Mouse (Mus musculus) midbrain, embryonic 16.5 days (tissue): ENCODE results near the gene Src. TPM values are rescaled to one million over a fixed set of nuclear protein-coding genes. Genes with fewer than 3 reads are reported as not detected.
"Not testable (repeated sequence)": the region's sequence is repeated elsewhere in the genome, so short reads cannot be mapped to it uniquely, and the experiment has no call there.

Experiments
- ATAC-seq: fragments of 200-750 bp; cut with Nextera tagmentation; 2 replicates; pipeline ENCODE4 v1.8.0; 2017; ENCODE audit warnings: moderate TSS enrichment
- H3K27ac ChIP-seq: fragments of 300-500 bp; sonication (generic); 2 replicates; pipeline ENCODE4 v1.5.1; 2014; ENCODE audit warnings: mild to moderate bottlenecking, low read length, mixed read lengths
- H3K27me3 ChIP-seq: fragments of 300-500 bp; sonication (generic); 2 replicates; pipeline ENCODE4 v1.6.1; 2014; ENCODE audit warnings: low read depth, low read length, mixed read lengths; ENCODE audit not compliant: control insufficient read depth, insufficient read depth
- H3K36me3 ChIP-seq: fragments of 300-500 bp; sonication (generic); 2 replicates; pipeline ENCODE4 v1.6.1; 2014; ENCODE audit warnings: mild to moderate bottlenecking, low read length, moderate library complexity, mixed read lengths; ENCODE audit not compliant: control insufficient read depth, insufficient read depth
- H3K4me1 ChIP-seq: fragments of 300-500 bp; sonication (generic); 2 replicates; pipeline ENCODE4 v1.6.1; 2014; ENCODE audit warnings: mild to moderate bottlenecking, low read length, mixed read lengths; ENCODE audit not compliant: control insufficient read depth, insufficient read depth
- H3K4me2 ChIP-seq: fragments of 300-500 bp; sonication (generic); 2 replicates; pipeline ENCODE4 v1.6.1; 2014; ENCODE audit warnings: mild to moderate bottlenecking, low read length, mixed read lengths
- H3K4me3 ChIP-seq: fragments of 300-500 bp; sonication (generic); 2 replicates; pipeline ENCODE4 v1.5.1; 2014; ENCODE audit warnings: low read depth, mild to moderate bottlenecking, low read length, moderate library complexity, mixed read lengths
- H3K9ac ChIP-seq: fragments of 300-500 bp; sonication (generic); 2 replicates; pipeline ENCODE4 v1.6.1; 2014; ENCODE audit warnings: low read depth, low read length, mixed read lengths
- H3K9me3 ChIP-seq: fragments of 300-500 bp; sonication (generic); replicated peaks from 2 replicates; pipeline ENCODE4 v1.6.1; 2014; ENCODE audit warnings: mild to moderate bottlenecking, low read length, mixed read lengths; ENCODE audit not compliant: control insufficient read depth, poor library complexity, severe bottlenecking
- WGBS: fragments of 180-500 bp; shearing (Covaris S2); extraction: QIAGEN DNeasy Blood & Tissue Kit; methylation state at CpG from one replicate; pipeline ENCODE4 v1.1.7; 2014; 5-methylcytosine and 5-hydroxymethylcytosine counted together
- polyA plus RNA-seq: library from polyadenylated mRNA; unstranded; fragments of >200 nt; fragmentation: Nextera tagmentation; extraction: Ambion mirVana; gene quantifications from 2 replicates; pipeline ENCODE4 v1.2.1, GENCODE M21; 2015

The Src gene
- polyA plus RNA-seq, 1 experiment from 2014 or later: 32.5 TPM

GRCm38 (mm10) chr2:157474269-157474729, 56.1 kb downstream of the Src start:
- Histone ChIP-seq H3K27ac (peak overlapping the region; percentile 93), H3K4me3 (no peak overlapping the region), H3K4me2 (no peak overlapping the region), H3K36me3 (peaks cover 3% of the 10 kb centered on the region; the same call in 1 of the 2 replicates), H3K9me3 (no peaks in the 10 kb centered on the region), H3K4me1 (peaks cover 43% of the 10 kb centered on the region), H3K27me3 (no peaks in the 10 kb centered on the region), H3K9ac (peak overlapping the region; percentile 50)
- 5% methylated on average over 6 of the region's 6 CpGs for WGBS
- ATAC-seq: 0 out of 2 replicates have a peak, but pooled peaks have one; percentile 9

GRCm38 (mm10) chr2:157475437-157476379, 57.5 kb downstream of the Src start:
- Histone ChIP-seq H3K9ac (peak overlapping the region; percentile 57), H3K27ac (peak overlapping the region; percentile 93), H3K27me3 (no peaks in the 10 kb centered on the region), H3K4me1 (peaks cover 53% of the 10 kb centered on the region), H3K4me2 (no peak overlapping the region), H3K36me3 (no peaks in the 10 kb centered on the region), H3K4me3 (no peak overlapping the region), H3K9me3 (no peaks in the 10 kb centered on the region)
- ATAC-seq: peak; percentile 55
- 10% methylated on average over 13 of the region's 13 CpGs for WGBS

GRCm38 (mm10) chr2:157478651-157479050, 60.4 kb downstream of the Src start:
- Histone ChIP-seq H3K9me3 (no peaks in the 10 kb centered on the region), H3K27ac (peak overlapping the region; percentile 53), H3K9ac (0 out of 2 replicates have a peak overlapping the region, but pooled peaks have one; percentile 10), H3K4me1 (peaks cover 72% of the 10 kb centered on the region), H3K4me3 (no peak overlapping the region), H3K27me3 (no peaks in the 10 kb centered on the region), H3K36me3 (no peaks in the 10 kb centered on the region), H3K4me2 (no peak overlapping the region)
- ATAC-seq: no peak
- 46% methylated on average over 8 of the region's 8 CpGs for WGBS

DNA sequence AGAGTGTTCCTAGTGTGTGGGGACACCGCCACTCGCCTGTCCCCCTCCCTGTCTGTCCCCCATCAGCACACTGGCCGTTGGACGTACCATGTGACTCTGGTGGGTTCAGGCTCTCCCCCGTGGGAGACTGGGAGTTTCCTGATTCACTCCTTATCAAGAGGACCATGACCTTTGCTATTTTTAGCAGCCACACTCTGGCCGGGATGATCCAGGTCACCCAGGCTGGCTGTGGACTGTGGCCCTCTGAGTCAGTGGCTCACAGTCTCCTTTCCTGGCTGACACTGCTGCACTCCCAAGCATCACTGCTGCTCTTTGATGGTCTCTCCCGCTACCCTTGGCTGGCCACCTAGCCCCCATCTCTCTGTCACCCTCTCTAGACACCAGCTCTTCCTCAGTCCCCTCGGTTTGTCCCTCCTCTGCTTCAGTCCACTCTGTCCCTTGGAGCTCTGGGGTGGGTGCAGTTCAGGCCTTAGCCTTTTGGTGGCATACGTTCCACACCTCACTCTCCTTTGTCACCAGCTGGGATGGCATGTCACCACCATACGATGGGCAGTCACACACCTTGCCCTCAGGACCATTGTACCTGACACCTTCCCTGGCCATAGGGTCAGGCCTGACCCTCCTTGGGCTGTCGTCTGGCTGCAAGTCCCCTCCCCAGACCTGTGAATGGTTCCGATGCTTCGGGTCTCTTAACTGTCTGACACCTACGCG, 61.8 kb downstream of the Src start:
- H3K36me3 ChIP-seq: no peaks in the 10 kb centered on the region
- H3K4me2 ChIP-seq: no peak overlapping the region
- peak overlapping the region; percentile 44; the same call in 1 of the 2 replicates for H3K9ac ChIP-seq
- no peak for ATAC-seq
- H3K27me3 ChIP-seq: no peaks in the 10 kb centered on the region
- H3K4me1 ChIP-seq: peaks cover 59% of the 10 kb centered on the region
- WGBS: 51% methylated on average over 15 of the region's 15 CpGs
- H3K4me3 ChIP-seq: no peak overlapping the region
- H3K9me3 ChIP-seq: no peaks in the 10 kb centered on the region
- peak overlapping the region; percentile 84 for H3K27ac ChIP-seq

- Histone ChIP-seq H3K4me1 (peaks cover 54% of the 10 kb centered on the region), H3K36me3 (no peaks in the 10 kb centered on the region), H3K4me2 (0 out of 2 replicates have a peak overlapping the region, but pooled peaks have one; percentile 8), H3K4me3 (no peak overlapping the region), H3K9me3 (no peaks in the 10 kb centered on the region), H3K27me3 (no peaks in the 10 kb centered on the region), H3K27ac (peak overlapping the region; percentile 84), H3K9ac (peak overlapping the region; percentile 55)
- 7% methylated on average over 12 of the region's 12 CpGs for WGBS
- ATAC-seq: no peak
These were observed 64.5 kb downstream of the Src start for GRCm38 (mm10) chr2:157482729-157483128.

DNA sequence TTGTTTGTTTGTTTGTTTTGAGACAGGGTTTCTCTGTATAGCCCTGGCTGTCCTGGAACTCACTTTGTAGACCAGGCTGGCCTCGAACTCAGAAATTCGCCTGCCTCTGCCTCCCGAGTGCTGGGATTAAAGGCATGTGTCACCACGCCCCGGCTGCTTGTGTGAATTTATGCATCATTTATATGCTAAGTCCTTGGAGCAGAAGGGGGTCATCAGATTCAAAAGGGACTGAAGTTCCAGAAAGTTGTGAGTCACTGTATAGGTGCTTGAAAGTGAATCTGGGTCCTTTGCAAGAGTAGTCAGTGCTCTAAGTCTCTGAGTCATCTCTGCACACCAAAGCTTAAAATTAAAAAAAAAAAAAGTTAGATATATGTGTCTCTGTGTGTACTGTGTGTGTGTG, 68.3 kb downstream of the Src start:
- H3K9me3 ChIP-seq, ATAC-seq, H3K4me2 ChIP-seq, H3K36me3 ChIP-seq, H3K4me3 ChIP-seq, H3K27me3 ChIP-seq, H3K9ac ChIP-seq: not testable (repeated sequence)
- peak overlapping the region; percentile 82 for H3K27ac ChIP-seq
- peaks cover 36% of the 10 kb centered on the region for H3K4me1 ChIP-seq
- 49% methylated on average over 5 of the region's 5 CpGs for WGBS

GRCm38 (mm10) chr2:157486981-157487656, 68.9 kb downstream of the Src start:
- peaks cover 30% of the 10 kb centered on the region for H3K4me1 ChIP-seq
- WGBS: 14% methylated on average over 7 of the region's 7 CpGs
- H3K27me3 ChIP-seq: no peaks in the 10 kb centered on the region
- ATAC-seq: 0 out of 2 replicates have a peak, but pooled peaks have one; percentile 2
- no peaks in the 10 kb centered on the region for H3K36me3 ChIP-seq
- H3K27ac ChIP-seq: peak overlapping the region; percentile 82
- H3K4me3 ChIP-seq: no peak overlapping the region
- no peaks in the 10 kb centered on the region for H3K9me3 ChIP-seq
- no peak overlapping the region for H3K4me2 ChIP-seq
- peak overlapping the region; percentile 35; the same call in 1 of the 2 replicates for H3K9ac ChIP-seq

DNA sequence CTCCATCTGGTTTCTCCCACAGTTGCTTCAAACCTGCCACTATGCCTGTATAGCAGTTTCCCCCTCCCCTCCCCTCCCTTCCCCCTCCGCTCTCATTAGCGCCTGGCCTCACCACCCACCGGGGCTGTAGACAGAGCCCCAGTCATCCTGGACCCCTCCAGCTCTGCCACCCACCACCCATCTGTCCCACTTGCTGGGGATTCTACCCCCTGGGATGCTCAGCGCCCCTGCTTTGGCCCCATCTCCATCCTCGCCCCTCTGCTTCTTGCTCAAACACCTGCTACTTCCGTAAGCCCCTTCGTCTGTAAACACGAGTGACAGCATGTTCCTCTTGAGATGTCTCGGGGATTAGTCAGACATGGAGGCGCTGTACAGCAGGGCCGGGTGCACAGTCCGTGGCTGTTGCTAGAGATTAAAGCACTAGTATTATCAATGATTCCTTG, 69.5 kb downstream of the Src start:
- H3K4me2 ChIP-seq: 0 out of 2 replicates have a peak overlapping the region, but pooled peaks have one; percentile 1
- H3K9ac ChIP-seq: peak overlapping the region; percentile 39
- no peaks in the 10 kb centered on the region for H3K9me3 ChIP-seq
- peak overlapping the region; percentile 82 for H3K27ac ChIP-seq
- H3K4me1 ChIP-seq: peaks cover 24% of the 10 kb centered on the region
- H3K36me3 ChIP-seq: no peaks in the 10 kb centered on the region
- 6% methylated on average over 12 of the region's 12 CpGs for WGBS
- peak; percentile 49; the same call in 1 of the 2 replicates for ATAC-seq
- H3K4me3 ChIP-seq: no peak overlapping the region
- no peaks in the 10 kb centered on the region for H3K27me3 ChIP-seq
